Mouse (Mus musculus) lung, adult 2 months (tissue): ENCODE results near the gene Unc5cl. TPM values are rescaled to one million over a fixed set of nuclear protein-coding genes. Genes with fewer than 3 reads are reported as not detected.
"Not testable (repeated sequence)": the region's sequence is repeated elsewhere in the genome, so short reads cannot be mapped to it uniquely, and the experiment has no call there.

Experiments
- DNase-seq: peaks from one replicate; pipeline ENCODE4 v3.0.0; 2022
- H3K4me1 ChIP-seq: fragments of 200-500 bp; 2 replicates; pipeline ENCODE4 v1.6.1; 2011; ENCODE audit warnings: low read length; ENCODE audit not compliant: control insufficient read depth, insufficient read depth
- H3K4me3 ChIP-seq: fragments of 200-500 bp; replicated peaks from 2 replicates; pipeline ENCODE3; 2011; ENCODE audit warnings: low read depth, mild to moderate bottlenecking, control low read depth, low read length; ENCODE audit errors: extremely low read depth
- CTCF ChIP-seq: fragments of 200-500 bp; IDR thresholded peaks from 2 replicates; pipeline ENCODE4 v1.5.1; 2011; ENCODE audit warnings: mild to moderate bottlenecking, low read length, control low read depth; ENCODE audit not compliant: insufficient read depth
- POLR2A ChIP-seq: fragments of 200-500 bp; IDR thresholded peaks from 2 replicates; pipeline ENCODE4 v1.6.1; 2011; ENCODE audit warnings: low read depth, mild to moderate bottlenecking, control low read depth, low read length, borderline replicate concordance; ENCODE audit errors: extremely low read depth
- WGBS: fragments of 180-500 bp; shearing (Covaris S2); methylation state at CpG from one replicate; pipeline ENCODE4 v1.1.7; 2018; 5-methylcytosine and 5-hydroxymethylcytosine counted together
- polyA plus RNA-seq: library from polyadenylated mRNA; depleted of rRNA; stranded (reverse); fragments of >200 nt; gene quantifications from 2 replicates; pipeline ENCODE4 v1.2.3, GENCODE M21; 2012

Gene Unc5cl
- polyA plus RNA-seq, 1 experiment, result 1.1 TPM

GRCm38 (mm10) chr17:48463391-48463790, 8.7 kb downstream of the Unc5cl start:
- Histone ChIP-seq H3K4me1 (no peaks in the 10 kb centered on the region), H3K4me3 (no peak overlapping the region)
- 90% methylated on average over 4 of the region's 4 CpGs for WGBS
- DNase-seq, result no peak
- TF ChIP-seq CTCF, result no peak
- no peak for TF ChIP-seq POLR2A

GRCm38 (mm10) chr17:48466769-48467394, 12.2 kb downstream of the Unc5cl start:
- DNase-seq, result no peak
- Histone ChIP-seq H3K4me1 (no peaks in the 10 kb centered on the region), H3K4me3 (peak overlapping the region; percentile 4)
- 22% methylated on average over 22 of the region's 22 CpGs for WGBS
- TF ChIP-seq CTCF, result no peak
- no peak for TF ChIP-seq POLR2A

- H3K4me1 ChIP-seq, result no peaks in the 10 kb centered on the region
- peak; percentile 78 for DNase-seq
- TF ChIP-seq POLR2A, result no peak
- peak; percentile 78 for TF ChIP-seq CTCF
- 6% methylated on average over 22 of the region's 22 CpGs for WGBS
- no peak overlapping the region for H3K4me3 ChIP-seq
Observed at GRCm38 (mm10) chr17:48467395-48468231, 12.9 kb downstream of the Unc5cl start.

GRCm38 (mm10) chr17:48474282-48474681, 19.6 kb downstream of the Unc5cl start:
- 80% methylated on average over 6 of the region's 6 CpGs for WGBS
- not testable (repeated sequence) for DNase-seq, H3K4me1 ChIP-seq, H3K4me3 ChIP-seq

- TF ChIP-seq CTCF, result no peak
- 78% methylated on average over 8 of the region's 8 CpGs for WGBS
Observed at GRCm38 (mm10) chr17:48475444-48475843, 20.7 kb downstream of the Unc5cl start.

GRCm38 (mm10) chr17:48479952-48480351, 25.3 kb downstream of the Unc5cl start:
- H3K4me1 ChIP-seq, result no peaks in the 10 kb centered on the region
- WGBS, result 86% methylated on average over 10 of the region's 10 CpGs
- DNase-seq, result no peak
- no peak overlapping the region for H3K4me3 ChIP-seq
- TF ChIP-seq POLR2A (no peak), CTCF (no peak)

More at GRCm38 (mm10) chr17:48475444-48475843, 20.7 kb downstream of the Unc5cl start:
- DNase-seq, result no peak
- no peak overlapping the region for H3K4me3 ChIP-seq
- H3K4me1 ChIP-seq, result no peaks in the 10 kb centered on the region

- WGBS, result 72% methylated on average over 5 of the region's 5 CpGs
- no peak for TF ChIP-seq CTCF
- TF ChIP-seq POLR2A, result no peak
- no peaks in the 10 kb centered on the region for H3K4me1 ChIP-seq
- H3K4me3 ChIP-seq, result no peak overlapping the region
- DNase-seq, result no peak
Observed at GRCm38 (mm10) chr17:48483764-48484163, 29.1 kb downstream of the Unc5cl start.

- no peak for TF ChIP-seq POLR2A
- no peak for TF ChIP-seq CTCF
- DNase-seq, result no peak
- 91% methylated on average over 5 of the region's 5 CpGs for WGBS
- Histone ChIP-seq H3K4me3 (no peak overlapping the region), H3K4me1 (no peaks in the 10 kb centered on the region)
Observed at GRCm38 (mm10) chr17:48484191-48484590, 29.5 kb downstream of the Unc5cl start.

- Histone ChIP-seq H3K4me1 (no peaks in the 10 kb centered on the region), H3K4me3 (no peak overlapping the region)
- 95% methylated on average over 3 of the region's 3 CpGs for WGBS
- TF ChIP-seq POLR2A (no peak), CTCF (no peak)
- DNase-seq, result no peak
Observed at GRCm38 (mm10) chr17:48489466-48489865, 34.8 kb downstream of the Unc5cl start.

- TF ChIP-seq CTCF (no peak), POLR2A (no peak)
- no peaks in the 10 kb centered on the region for H3K4me1 ChIP-seq
- no peak overlapping the region for H3K4me3 ChIP-seq
- WGBS, result 90% methylated on average over 8 of the region's 8 CpGs
- no peak for DNase-seq
Observed at GRCm38 (mm10) chr17:48492621-48493020, 37.9 kb downstream of the Unc5cl start.

GRCm38 (mm10) chr17:48493582-48493981, 38.9 kb downstream of the Unc5cl start:
- TF ChIP-seq POLR2A (no peak), CTCF (no peak)
- no peaks in the 10 kb centered on the region for H3K4me1 ChIP-seq
- WGBS, result 29% methylated on average over 7 of the region's 7 CpGs
- no peak for DNase-seq
- H3K4me3 ChIP-seq, result no peak overlapping the region
